Mouse (Mus musculus): ENCODE data around the gene Sdhaf3. TPM values are rescaled to one million over a fixed set of nuclear protein-coding genes. Genes with fewer than 3 reads are reported as not detected.

The Sdhaf3 gene
- polyA plus RNA-seq, 1 experiment from 2014 or later, result 7.3 TPM

DNA sequence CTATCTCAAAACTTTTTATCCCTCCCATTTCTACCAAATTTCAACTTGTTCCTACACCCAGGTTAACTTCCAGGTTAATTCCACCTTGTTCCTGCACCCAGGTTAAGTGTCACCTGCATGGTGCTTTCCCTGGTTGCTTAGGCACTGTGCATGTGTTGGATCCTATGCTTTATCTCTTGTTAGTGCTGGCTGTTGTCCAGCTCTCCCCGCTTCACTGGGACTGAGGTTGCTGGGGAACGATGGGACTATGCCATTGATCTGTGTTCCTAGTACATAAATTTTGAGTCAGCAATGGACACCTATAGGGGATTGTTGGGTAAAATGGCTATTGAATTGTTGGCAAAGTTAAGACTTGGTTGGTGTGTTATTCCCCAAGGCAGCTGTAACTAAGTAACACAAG is 113.7 kb downstream of the Sdhaf3 start:
- 88% methylated on average over 2 of the region's 2 CpGs for WGBS
- Histone ChIP-seq H3K27me3 (no peaks in the 10 kb centered on the region), H3K9me3 (no peaks in the 10 kb centered on the region), H3K4me2 (replicated peaks) (no peak overlapping the region), H3K27ac (no peak overlapping the region), H3K4me1 (no peaks in the 10 kb centered on the region), H3K9ac (no peak overlapping the region), H3K36me3 (no peaks in the 10 kb centered on the region), H3K4me3 (no peak overlapping the region)
- no peak for ATAC-seq (ENCODE audit: insufficient number of reproducible peaks, insufficient read depth, low FRiP score, low TSS enrichment)

GRCm38 (mm10) chr6:7082054-7082453 is 126.2 kb downstream of the Sdhaf3 start:
- no peak overlapping the region for H3K27ac ChIP-seq
- 76% methylated on average over 3 of the region's 3 CpGs for WGBS
- H3K9ac ChIP-seq, result no peak overlapping the region
- no peaks in the 10 kb centered on the region for H3K9me3 ChIP-seq
- H3K4me2 ChIP-seq (replicated peaks), result no peak overlapping the region
- H3K4me3 ChIP-seq, result no peak overlapping the region
- H3K4me1 ChIP-seq, result no peaks in the 10 kb centered on the region
- H3K36me3 ChIP-seq, result no peaks in the 10 kb centered on the region
- no peaks in the 10 kb centered on the region for H3K27me3 ChIP-seq
- no peak for ATAC-seq (ENCODE audit: insufficient number of reproducible peaks, insufficient read depth, low FRiP score, low TSS enrichment)

- WGBS, result 67% methylated on average over 5 of the region's 5 CpGs
- Histone ChIP-seq H3K9me3 (no peaks in the 10 kb centered on the region), H3K4me3 (no peak overlapping the region), H3K4me2 (replicated peaks) (no peak overlapping the region), H3K27ac (no peak overlapping the region), H3K27me3 (no peaks in the 10 kb centered on the region), H3K9ac (no peak overlapping the region), H3K4me1 (no peaks in the 10 kb centered on the region), H3K36me3 (no peaks in the 10 kb centered on the region)
- no peak for ATAC-seq (ENCODE audit: insufficient number of reproducible peaks, insufficient read depth, low FRiP score, low TSS enrichment)
These were observed 126.9 kb downstream of the Sdhaf3 start for GRCm38 (mm10) chr6:7082467-7083259.

- no peak overlapping the region for H3K4me3 ChIP-seq
- WGBS, result 83% methylated on average over 4 of the region's 4 CpGs
These were observed 127.9 kb downstream of the Sdhaf3 start for GRCm38 (mm10) chr6:7083661-7084060.

DNA sequence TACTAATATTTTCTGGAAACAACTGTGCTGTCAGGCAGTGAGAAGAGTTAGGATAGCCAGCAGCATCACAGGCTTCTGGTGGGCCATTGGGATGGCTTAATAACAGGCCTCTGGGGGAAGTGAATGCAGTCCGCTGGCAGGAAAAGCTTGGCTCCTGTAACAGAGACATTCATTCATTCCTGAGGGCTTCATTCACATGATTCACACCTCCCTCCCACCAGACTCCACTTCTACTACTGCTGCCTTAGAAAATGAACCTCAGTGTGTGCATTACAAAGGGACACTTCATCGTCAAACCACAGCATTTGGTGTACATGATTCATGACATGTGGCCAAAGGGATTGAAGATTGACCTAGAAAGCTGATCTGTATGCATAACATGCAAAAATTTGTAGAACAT is 128.6 kb downstream of the Sdhaf3 start:
- Histone ChIP-seq H3K27me3 (no peaks in the 10 kb centered on the region), H3K27ac (no peak overlapping the region), H3K4me2 (replicated peaks) (no peak overlapping the region), H3K36me3 (no peaks in the 10 kb centered on the region), H3K4me3 (no peak overlapping the region), H3K4me1 (no peaks in the 10 kb centered on the region), H3K9me3 (no peaks in the 10 kb centered on the region), H3K9ac (no peak overlapping the region)
- ATAC-seq (ENCODE audit: insufficient number of reproducible peaks, insufficient read depth, low FRiP score, low TSS enrichment), result no peak
- WGBS, result 46% methylated on average over 2 of the region's 2 CpGs

More at GRCm38 (mm10) chr6:7083661-7084060, 127.9 kb downstream of the Sdhaf3 start:
- Histone ChIP-seq H3K4me1 (no peaks in the 10 kb centered on the region), H3K4me2 (replicated peaks) (no peak overlapping the region), H3K9ac (no peak overlapping the region), H3K9me3 (no peaks in the 10 kb centered on the region), H3K36me3 (no peaks in the 10 kb centered on the region), H3K27ac (no peak overlapping the region), H3K27me3 (no peaks in the 10 kb centered on the region)
- ATAC-seq (ENCODE audit: insufficient number of reproducible peaks, insufficient read depth, low FRiP score, low TSS enrichment), result no peak

- H3K27me3 ChIP-seq, result no peaks in the 10 kb centered on the region
- no peaks in the 10 kb centered on the region for H3K36me3 ChIP-seq
- H3K9ac ChIP-seq, result no peak overlapping the region
- ATAC-seq (ENCODE audit: insufficient number of reproducible peaks, insufficient read depth, low FRiP score, low TSS enrichment), result no peak
- 72% methylated on average over 2 of the region's 2 CpGs for WGBS
- H3K4me2 ChIP-seq (replicated peaks), result no peak overlapping the region
- no peak overlapping the region for H3K4me3 ChIP-seq
- H3K9me3 ChIP-seq, result no peaks in the 10 kb centered on the region
- H3K4me1 ChIP-seq, result no peaks in the 10 kb centered on the region
- H3K27ac ChIP-seq, result no peak overlapping the region
These were observed 129.7 kb downstream of the Sdhaf3 start for GRCm38 (mm10) chr6:7085506-7085905.

DNA sequence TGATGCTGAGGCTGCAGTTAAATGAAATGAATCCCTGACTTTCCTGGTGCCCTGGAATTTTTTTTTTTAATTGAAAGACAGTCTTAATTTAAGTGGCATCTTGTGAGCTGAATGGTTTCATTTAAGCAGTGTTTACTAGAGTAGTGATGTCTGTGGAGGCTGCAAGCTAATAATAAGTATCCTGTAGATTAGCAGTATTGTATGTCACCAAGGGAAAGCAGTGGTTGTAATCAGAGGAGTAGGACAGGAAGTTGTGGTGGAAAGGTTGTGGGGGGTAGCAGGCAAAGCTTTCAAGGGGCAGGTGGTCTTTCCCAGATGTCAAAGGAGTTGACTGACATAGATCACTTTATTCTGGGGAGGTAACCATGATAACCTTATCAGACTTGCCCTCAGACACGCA is 136.3 kb downstream of the Sdhaf3 start:
- no peak for ATAC-seq (ENCODE audit: insufficient number of reproducible peaks, insufficient read depth, low FRiP score, low TSS enrichment)
- no peak overlapping the region for H3K9ac ChIP-seq
- no peak overlapping the region for H3K4me2 ChIP-seq (replicated peaks)
- H3K27me3 ChIP-seq, result no peaks in the 10 kb centered on the region
- H3K27ac ChIP-seq, result no peak overlapping the region
- H3K4me1 ChIP-seq, result peaks cover 10% of the 10 kb centered on the region; the same call in 1 of the 2 replicates
- H3K9me3 ChIP-seq, result no peaks in the 10 kb centered on the region
- no peak overlapping the region for H3K4me3 ChIP-seq
- 44% methylated on average over 1 of the region's 1 CpGs for WGBS
- no peaks in the 10 kb centered on the region for H3K36me3 ChIP-seq

Other genes starting within 250 kb of the Sdhaf3 start
- 8.0 and 13.5 TPM in 2 replicates for gene Dlx6, start 92.7 kb upstream of the Sdhaf3 start, polyA plus RNA-seq (2016; fragmentation: Nextera tagmentation; extraction: Ambion mirVana)
- gene Dlx5, start 73.9 kb upstream of the Sdhaf3 start, polyA plus RNA-seq (2016; fragmentation: Nextera tagmentation; extraction: Ambion mirVana), result 70.1 and 103 TPM in 2 replicates

Data from embryonic facial prominence, embryonic 12.5 days (tissue).